Mouse (Mus musculus) hindbrain, embryonic 16.5 days (tissue): ENCODE results near the gene Mreg. TPM values are rescaled to one million over a fixed set of nuclear protein-coding genes. Genes with fewer than 3 reads are reported as not detected.
"Not testable (repeated sequence)": the region's sequence is repeated elsewhere in the genome, so short reads cannot be mapped to it uniquely, and the experiment has no call there.

ENCODE experiments used
- ATAC-seq: fragments of 200-750 bp; cut with Nextera tagmentation; 2 replicates; pipeline ENCODE4 v1.8.0; 2017; ENCODE audit warnings: moderate TSS enrichment, moderate library complexity
- H3K27ac ChIP-seq: fragments of 300-500 bp; sonication (generic); 2 replicates; pipeline ENCODE4 v1.5.1; 2014; ENCODE audit warnings: low read depth, mild to moderate bottlenecking, control low read depth, low read length, moderate library complexity
- H3K27me3 ChIP-seq: fragments of 300-500 bp; sonication (generic); replicated peaks from 2 replicates; pipeline ENCODE4 v1.6.1; 2014; ENCODE audit warnings: low read length; ENCODE audit not compliant: control insufficient read depth, insufficient read depth
- H3K36me3 ChIP-seq: fragments of 300-500 bp; sonication (generic); 2 replicates; pipeline ENCODE4 v1.6.1; 2014; ENCODE audit warnings: mild to moderate bottlenecking, low read length, moderate library complexity, mixed read lengths; ENCODE audit not compliant: control insufficient read depth, insufficient read depth
- H3K4me1 ChIP-seq: fragments of 300-500 bp; sonication (generic); 2 replicates; pipeline ENCODE4 v1.6.1; 2014; ENCODE audit warnings: low read depth, low read length; ENCODE audit not compliant: control insufficient read depth, insufficient read depth
- H3K4me2 ChIP-seq: fragments of 300-500 bp; sonication (generic); 2 replicates; pipeline ENCODE4 v1.6.1; 2014; ENCODE audit warnings: mild to moderate bottlenecking, low read length, control low read depth, moderate library complexity
- H3K4me3 ChIP-seq: fragments of 300-500 bp; sonication (generic); 2 replicates; pipeline ENCODE4 v1.5.1; 2014; ENCODE audit warnings: mild to moderate bottlenecking, low read length, control low read depth, moderate library complexity
- H3K9ac ChIP-seq: fragments of 300-500 bp; sonication (generic); 2 replicates; pipeline ENCODE4 v1.6.1; 2014; ENCODE audit warnings: low read depth, mild to moderate bottlenecking, control low read depth, low read length, moderate library complexity
- H3K9me3 ChIP-seq: fragments of 300-500 bp; sonication (generic); 2 replicates; pipeline ENCODE4 v1.6.1; 2014; ENCODE audit warnings: mild to moderate bottlenecking, low read length, moderate library complexity; ENCODE audit not compliant: control insufficient read depth
- WGBS: fragments of 180-500 bp; shearing (Covaris S2); extraction: QIAGEN DNeasy Blood & Tissue Kit; methylation state at CpG from one replicate; pipeline ENCODE4 v1.1.7; 2014; 5-methylcytosine and 5-hydroxymethylcytosine counted together
- polyA plus RNA-seq: library from polyadenylated mRNA; unstranded; fragments of >200 nt; fragmentation: Nextera tagmentation; extraction: Ambion mirVana; gene quantifications from 2 replicates; pipeline ENCODE4 v1.2.1, GENCODE M21; 2015

Mreg gene
- polyA plus RNA-seq, 1 experiment from 2014 or later = 2.7 TPM

GRCm38 (mm10) chr1:72228974-72229373 lies 16.9 kb upstream of the Mreg start:
- H3K9ac ChIP-seq = no peak overlapping the region
- H3K27ac ChIP-seq = no peak overlapping the region
- H3K9me3 ChIP-seq = no peaks in the 10 kb centered on the region
- WGBS = 11% methylated on average over 3 of the region's 3 CpGs
- ATAC-seq = no peak
- no peaks in the 10 kb centered on the region; the same call in 1 of the 2 replicates for H3K4me1 ChIP-seq
- H3K27me3 ChIP-seq = peaks cover 7% of the 10 kb centered on the region
- H3K4me3 ChIP-seq = no peak overlapping the region
- H3K4me2 ChIP-seq = no peak overlapping the region
- no peaks in the 10 kb centered on the region for H3K36me3 ChIP-seq

- Histone ChIP-seq H3K27me3 (peaks cover 4% of the 10 kb centered on the region; the same call in 1 of the 2 replicates), H3K4me3 (no peak overlapping the region), H3K4me2 (no peak overlapping the region), H3K4me1 (no peaks in the 10 kb centered on the region; the same call in 1 of the 2 replicates), H3K36me3 (no peaks in the 10 kb centered on the region), H3K9ac (no peak overlapping the region), H3K9me3 (no peaks in the 10 kb centered on the region), H3K27ac (no peak overlapping the region)
- ATAC-seq = no peak
- WGBS = 91% methylated on average over 5 of the region's 5 CpGs
These were observed 15.4 kb upstream of the Mreg start for GRCm38 (mm10) chr1:72227546-72227945.

DNA sequence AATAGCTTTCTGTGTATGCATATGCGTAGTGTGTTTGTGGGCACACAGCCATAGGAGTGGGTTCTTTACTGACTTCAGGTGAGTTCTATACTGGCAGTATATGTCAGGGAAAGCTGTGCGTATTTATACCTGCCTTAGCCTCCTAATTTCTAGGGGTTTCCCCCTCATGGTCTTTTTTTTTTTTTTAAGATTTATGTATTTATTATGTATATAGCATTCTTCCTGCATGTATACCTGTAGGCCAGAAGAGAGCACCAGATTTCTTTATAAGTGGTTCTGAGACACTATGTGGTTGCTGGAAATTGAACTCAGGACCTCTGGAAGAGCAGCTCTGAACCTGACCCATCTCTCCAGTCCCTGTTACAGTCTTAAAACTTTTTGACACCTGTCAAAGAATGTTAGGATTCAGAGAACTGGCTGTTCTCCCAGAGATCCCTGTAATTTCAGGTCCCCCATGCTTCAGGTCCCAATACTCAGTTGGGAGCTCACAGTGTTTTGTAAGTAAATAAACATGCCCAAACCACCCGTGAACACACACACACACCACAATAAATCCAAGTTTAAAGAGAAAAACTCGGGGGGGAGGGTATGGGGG lies 14.9 kb upstream of the Mreg start:
- WGBS = 52% methylated on average over 4 of the region's 4 CpGs
- no peak for ATAC-seq
- H3K27ac ChIP-seq = no peak overlapping the region

DNA sequence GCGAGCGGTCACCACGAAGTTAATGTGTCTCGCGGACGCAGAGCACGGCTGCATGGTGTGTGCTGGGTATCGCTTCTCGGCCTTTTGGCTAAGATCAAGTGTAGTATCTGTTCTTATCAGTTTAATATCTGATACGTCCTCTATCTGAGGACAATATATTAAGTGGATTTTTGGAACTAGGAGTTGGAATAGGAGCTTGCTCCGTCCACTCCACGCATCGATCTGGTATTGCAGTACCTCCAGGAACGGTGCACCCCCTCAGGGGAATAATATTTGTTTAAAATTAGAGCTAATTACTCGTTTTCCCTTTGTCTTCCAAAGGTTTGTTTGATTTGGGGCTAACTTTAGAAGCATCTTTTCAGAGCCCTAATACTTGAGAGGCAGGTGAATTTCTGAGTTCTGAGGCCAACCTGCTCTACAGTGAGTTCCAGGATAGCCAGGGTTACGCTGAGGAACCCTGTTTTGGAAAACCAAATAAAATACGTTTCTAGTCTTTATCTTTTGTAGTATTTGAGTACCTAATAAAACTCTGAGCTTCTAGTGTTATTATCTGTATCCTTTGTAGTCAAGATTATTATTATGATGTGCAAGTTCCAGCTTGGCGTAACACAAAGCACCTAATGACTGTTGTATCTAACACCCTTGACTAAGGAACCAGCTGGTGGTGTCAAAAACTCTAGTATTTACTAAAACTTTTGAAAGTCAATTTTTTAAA lies 14.2 kb upstream of the Mreg start:
- H3K4me1 ChIP-seq = no peaks in the 10 kb centered on the region; the same call in 1 of the 2 replicates
- 3% methylated on average over 9 of the region's 18 CpGs for WGBS
- peak; percentile 89 for ATAC-seq
- H3K9ac ChIP-seq = peak overlapping the region; percentile 38
- H3K4me3 ChIP-seq = peak overlapping the region; percentile 46
- H3K36me3 ChIP-seq = no peaks in the 10 kb centered on the region
- peak overlapping the region; percentile 34; the same call in 1 of the 2 replicates for H3K27ac ChIP-seq
- no peaks in the 10 kb centered on the region for H3K9me3 ChIP-seq
- peak overlapping the region; percentile 64 for H3K4me2 ChIP-seq
- H3K27me3 ChIP-seq = peaks cover 4% of the 10 kb centered on the region; the same call in 1 of the 2 replicates

More for the DNA sequence above, 14.9 kb upstream of the Mreg start:
- H3K36me3 ChIP-seq = no peaks in the 10 kb centered on the region
- no peak overlapping the region for H3K4me3 ChIP-seq
- peaks cover 4% of the 10 kb centered on the region; the same call in 1 of the 2 replicates for H3K27me3 ChIP-seq
- H3K4me1 ChIP-seq = no peaks in the 10 kb centered on the region; the same call in 1 of the 2 replicates
- no peaks in the 10 kb centered on the region for H3K9me3 ChIP-seq
- no peak overlapping the region; the same call in 1 of the 2 replicates for H3K4me2 ChIP-seq
- H3K9ac ChIP-seq = no peak overlapping the region

DNA sequence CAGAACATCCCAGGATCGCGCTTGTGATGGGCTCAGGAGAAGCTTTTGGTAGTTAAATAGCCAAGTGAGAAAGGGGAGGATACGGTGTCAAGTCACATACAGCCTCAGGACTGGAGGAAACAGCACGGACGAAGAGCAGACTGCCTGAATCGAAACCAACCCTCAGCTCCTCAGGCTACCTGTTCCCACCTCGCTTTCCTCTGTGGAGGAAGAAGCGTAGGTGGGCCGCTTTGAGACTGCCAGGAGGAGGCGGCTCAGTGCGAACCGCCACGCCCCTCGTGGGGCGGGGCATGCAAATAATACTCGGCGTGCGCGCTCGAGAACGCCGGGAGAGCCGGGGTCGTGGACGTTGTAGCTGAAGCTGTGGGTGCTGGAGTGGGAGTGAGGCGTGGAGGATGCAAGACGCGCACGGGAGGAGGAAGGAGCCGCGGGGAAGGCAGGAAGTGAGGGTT lies 13.6 kb upstream of the Mreg start:
- Histone ChIP-seq H3K4me3 (peak overlapping the region; percentile 46), H3K4me2 (peak overlapping the region; percentile 64), H3K27ac (peak overlapping the region; percentile 59; the same call in 1 of the 2 replicates), H3K9ac (peak overlapping the region; percentile 51)
- peak; percentile 91 for ATAC-seq
- WGBS = under 1% methylated on average over 22 of the region's 31 CpGs
- not testable (repeated sequence) for H3K4me1 ChIP-seq, H3K27me3 ChIP-seq, H3K36me3 ChIP-seq, H3K9me3 ChIP-seq

- WGBS = 10% methylated on average over 11 of the region's 13 CpGs
These were observed 13.1 kb upstream of the Mreg start for GRCm38 (mm10) chr1:72225054-72225718.

GRCm38 (mm10) chr1:72220008-72220407 lies 7.9 kb upstream of the Mreg start:
- Histone ChIP-seq H3K4me3 (no peak overlapping the region), H3K27ac (no peak overlapping the region), H3K9me3 (no peaks in the 10 kb centered on the region), H3K4me1 (no peaks in the 10 kb centered on the region), H3K9ac (no peak overlapping the region), H3K27me3 (peaks cover 4% of the 10 kb centered on the region; the same call in 1 of the 2 replicates), H3K4me2 (no peak overlapping the region), H3K36me3 (no peaks in the 10 kb centered on the region)
- ATAC-seq = peak; percentile 63
- 22% methylated on average over 4 of the region's 4 CpGs for WGBS

More at GRCm38 (mm10) chr1:72225054-72225718, 13.1 kb upstream of the Mreg start:
- Histone ChIP-seq H3K27me3 (peaks cover 4% of the 10 kb centered on the region; the same call in 1 of the 2 replicates), H3K9ac (peak overlapping the region; percentile 51), H3K4me2 (peak overlapping the region; percentile 64), H3K36me3 (no peaks in the 10 kb centered on the region), H3K9me3 (no peaks in the 10 kb centered on the region), H3K4me3 (peak overlapping the region; percentile 46), H3K27ac (0 out of 2 replicates have a peak overlapping the region, but pooled peaks have one; percentile 59), H3K4me1 (no peaks in the 10 kb centered on the region; the same call in 1 of the 2 replicates)
- ATAC-seq = no peak

DNA sequence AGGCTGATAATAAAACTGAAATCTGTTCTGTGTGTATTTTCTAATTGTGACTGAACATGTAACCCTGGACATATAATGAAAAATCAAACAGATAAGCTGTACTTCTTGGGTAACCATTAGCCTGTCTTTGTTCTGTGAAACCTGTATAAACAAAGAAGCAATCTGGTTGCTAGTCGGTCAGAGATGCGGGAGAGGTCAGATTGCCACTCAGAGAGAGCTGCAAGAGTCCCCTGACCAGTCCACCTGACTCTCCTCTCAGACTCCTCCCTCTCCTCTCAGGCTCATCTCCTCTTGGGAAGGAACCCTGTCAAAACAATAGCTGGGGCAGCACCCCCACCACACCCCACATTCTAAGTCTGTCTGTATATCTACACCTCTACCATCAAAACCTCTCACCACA lies 7.0 kb upstream of the Mreg start:
- H3K36me3 ChIP-seq = no peaks in the 10 kb centered on the region
- H3K27ac ChIP-seq = no peak overlapping the region
- H3K9ac ChIP-seq = no peak overlapping the region
- WGBS = 62% methylated on average over 2 of the region's 2 CpGs
- H3K27me3 ChIP-seq = peaks cover under 1% of the 10 kb centered on the region; the same call in 1 of the 2 replicates
- ATAC-seq = no peak
- H3K9me3 ChIP-seq = no peaks in the 10 kb centered on the region
- no peak overlapping the region for H3K4me3 ChIP-seq
- no peaks in the 10 kb centered on the region for H3K4me1 ChIP-seq
- H3K4me2 ChIP-seq = no peak overlapping the region

- Histone ChIP-seq H3K9ac (no peak overlapping the region), H3K36me3 (no peaks in the 10 kb centered on the region), H3K9me3 (no peaks in the 10 kb centered on the region), H3K4me2 (no peak overlapping the region), H3K4me3 (no peak overlapping the region), H3K27ac (no peak overlapping the region), H3K27me3 (no peaks in the 10 kb centered on the region), H3K4me1 (no peaks in the 10 kb centered on the region)
- WGBS = 84% methylated on average over 2 of the region's 2 CpGs
- no peak for ATAC-seq
These were observed 6.5 kb upstream of the Mreg start for GRCm38 (mm10) chr1:72218626-72219025.
